Mouse (Mus musculus) spleen, adult 2 months (tissue): ENCODE measurements around the gene Eif4a2.

Source experiments
- CTCF ChIP-seq: fragments of 200-500 bp; IDR thresholded peaks from 2 replicates; pipeline ENCODE4 v1.5.1; 2011; ENCODE audit warnings: mild to moderate bottlenecking, inconsistent platforms; ENCODE audit not compliant: insufficient read depth, insufficient read length, insufficient replicate concordance; ENCODE audit errors: extremely low read depth
- POLR2A ChIP-seq: fragments of 200-500 bp; IDR thresholded peaks from 2 replicates; pipeline ENCODE4 v1.6.1; 2011; ENCODE audit warnings: low read depth, low read length, inconsistent platforms

- TF ChIP-seq CTCF (no peak), POLR2A (no peak)
Observed at GRCm38 (mm10) chr16:23103038-23103745, 4.1 kb upstream of the Eif4a2 start.
